Mouse (Mus musculus): Measurements from ENCODE around the gene Bcl6. TPM values are rescaled to one million over a fixed set of nuclear protein-coding genes. Genes with fewer than 3 reads are reported as not detected.

Bcl6 gene
- polyA plus RNA-seq, 1 experiment from 2014 or later = 1.5 TPM

DNA sequence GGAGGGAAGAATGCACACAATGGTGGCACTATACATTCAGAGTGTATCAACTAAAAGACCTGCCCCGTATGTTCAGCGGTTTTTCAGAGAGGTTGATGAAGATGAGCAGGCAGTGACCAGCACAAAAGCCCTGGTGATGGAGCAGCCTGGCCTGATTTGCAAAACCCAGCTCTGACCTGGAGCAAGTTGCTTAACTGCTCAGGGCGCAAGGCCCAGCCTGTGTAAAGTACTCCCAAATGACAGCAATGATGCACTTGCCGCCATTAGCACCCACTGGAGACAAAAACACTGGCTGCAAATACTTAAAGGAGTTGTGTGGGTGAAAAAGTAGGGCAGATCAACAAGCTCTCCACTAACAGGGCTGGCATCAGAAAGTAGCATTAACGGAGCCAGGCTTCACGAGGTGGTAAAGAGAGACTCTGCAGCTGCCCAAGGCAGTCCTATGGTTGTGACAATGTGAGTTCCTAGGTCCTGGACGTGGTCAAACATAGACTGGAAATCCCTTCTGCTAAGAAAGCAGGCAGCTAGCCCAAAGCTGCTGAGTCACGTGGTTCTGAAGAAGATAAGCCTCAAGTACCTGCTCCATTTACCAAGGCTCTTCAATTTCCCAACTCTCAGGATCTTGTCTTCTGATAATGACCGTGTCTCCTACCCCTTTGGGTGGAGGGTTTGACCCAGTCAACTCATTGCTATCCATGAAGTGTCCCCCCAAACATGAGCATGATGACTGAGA lies 14.9 kb downstream of the Bcl6 start:
- WGBS = 84% methylated on average over 9 of the region's 9 CpGs
- ATAC-seq (ENCODE audit: insufficient number of reproducible peaks, insufficient read depth, low FRiP score, low read depth) = no peak
- Histone ChIP-seq H3K27me3 (ENCODE audit: control insufficient read depth, insufficient read depth, low read length) (no peaks in the 10 kb centered on the region), H3K4me3 (ENCODE audit: low read depth, low read length) (no peak overlapping the region), H3K9ac (replicated peaks; ENCODE audit: low read depth, low read length) (no peak overlapping the region), H3K9me3 (ENCODE audit: control insufficient read depth, low read depth, low read length) (no peaks in the 10 kb centered on the region), H3K36me3 (ENCODE audit: control insufficient read depth, insufficient read depth, low read length) (0 out of 2 replicates have a peak, but pooled peaks cover 2% of the 10 kb centered on the region), H3K4me1 (ENCODE audit: control insufficient read depth, insufficient read depth, low read length) (no peaks in the 10 kb centered on the region), H3K4me2 (replicated peaks; ENCODE audit: low read depth, low read length) (no peak overlapping the region), H3K27ac (ENCODE audit: low read length) (no peak overlapping the region)

DNA sequence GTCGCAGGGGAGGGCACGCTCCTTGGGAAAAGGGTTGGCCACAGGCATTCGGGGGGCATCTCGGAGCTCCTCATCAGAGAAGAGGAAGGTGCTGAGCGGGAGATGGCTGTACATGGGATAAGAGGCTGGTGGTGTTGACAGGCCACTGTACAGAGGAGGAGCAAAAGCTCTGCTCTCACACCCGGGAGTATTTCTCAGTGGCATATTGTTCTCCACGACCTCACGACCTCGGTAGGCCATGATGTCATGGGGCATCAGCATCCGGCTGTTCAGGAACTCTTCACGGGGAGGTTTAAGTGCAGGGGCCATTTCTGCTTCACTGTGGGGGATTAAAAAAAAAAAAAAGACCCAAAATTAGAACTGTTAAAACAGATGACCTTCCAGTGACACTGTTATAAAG lies 15.8 kb downstream of the Bcl6 start:
- H3K4me1 ChIP-seq (ENCODE audit: control insufficient read depth, insufficient read depth, low read length) = no peaks in the 10 kb centered on the region
- H3K27ac ChIP-seq (ENCODE audit: low read length) = no peak overlapping the region
- H3K9me3 ChIP-seq (ENCODE audit: control insufficient read depth, low read depth, low read length) = no peaks in the 10 kb centered on the region
- H3K4me3 ChIP-seq (ENCODE audit: low read depth, low read length) = no peak overlapping the region
- WGBS = 83% methylated on average over 11 of the region's 11 CpGs
- peaks cover 6% of the 10 kb centered on the region; the same call in 1 of the 2 replicates for H3K36me3 ChIP-seq (ENCODE audit: control insufficient read depth, insufficient read depth, low read length)
- no peak overlapping the region for H3K4me2 ChIP-seq (replicated peaks; ENCODE audit: low read depth, low read length)
- H3K27me3 ChIP-seq (ENCODE audit: control insufficient read depth, insufficient read depth, low read length) = no peaks in the 10 kb centered on the region
- ATAC-seq (ENCODE audit: insufficient number of reproducible peaks, insufficient read depth, low FRiP score, low read depth) = no peak
- H3K9ac ChIP-seq (replicated peaks; ENCODE audit: low read depth, low read length) = no peak overlapping the region

DNA sequence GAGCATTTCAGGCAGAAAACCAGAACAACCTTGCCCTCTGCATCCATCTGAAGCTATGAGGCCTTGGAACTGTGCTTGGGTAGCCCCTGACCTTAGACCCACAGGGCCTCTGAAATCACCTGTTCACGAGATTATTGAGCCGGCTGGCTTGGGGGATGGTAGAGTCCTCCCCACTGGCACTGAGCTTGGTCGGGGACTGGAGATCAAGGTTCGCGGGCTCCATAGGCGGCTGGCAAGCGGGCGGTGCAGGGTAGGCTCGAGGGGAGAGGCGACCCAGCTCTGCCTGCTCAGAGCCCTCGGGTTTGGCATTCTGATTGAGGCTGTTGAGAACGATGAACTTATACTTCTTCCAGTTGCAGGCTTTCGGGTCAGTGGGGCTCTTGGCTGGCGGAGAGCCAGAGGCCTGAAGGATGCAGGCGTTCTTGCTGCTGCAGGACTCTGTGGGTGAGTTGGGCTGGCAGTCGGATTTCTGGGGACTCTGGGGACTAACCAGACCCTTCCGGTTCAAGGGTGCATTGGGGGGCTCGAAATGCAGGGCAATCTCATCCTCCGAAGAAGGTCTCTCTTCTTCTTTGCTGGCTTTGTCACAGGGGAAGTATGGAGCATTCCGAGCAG lies 16.4 kb downstream of the Bcl6 start:
- no peaks in the 10 kb centered on the region for H3K27me3 ChIP-seq (ENCODE audit: control insufficient read depth, insufficient read depth, low read length)
- H3K4me2 ChIP-seq (replicated peaks; ENCODE audit: low read depth, low read length) = no peak overlapping the region
- H3K4me1 ChIP-seq (ENCODE audit: control insufficient read depth, insufficient read depth, low read length) = no peaks in the 10 kb centered on the region
- WGBS = 72% methylated on average over 20 of the region's 20 CpGs
- H3K9me3 ChIP-seq (ENCODE audit: control insufficient read depth, low read depth, low read length) = no peaks in the 10 kb centered on the region
- H3K36me3 ChIP-seq (ENCODE audit: control insufficient read depth, insufficient read depth, low read length) = peaks cover 6% of the 10 kb centered on the region; the same call in 1 of the 2 replicates
- H3K27ac ChIP-seq (ENCODE audit: low read length) = no peak overlapping the region
- H3K4me3 ChIP-seq (ENCODE audit: low read depth, low read length) = no peak overlapping the region
- H3K9ac ChIP-seq (replicated peaks; ENCODE audit: low read depth, low read length) = no peak overlapping the region
- no peak for ATAC-seq (ENCODE audit: insufficient number of reproducible peaks, insufficient read depth, low FRiP score, low read depth)

DNA sequence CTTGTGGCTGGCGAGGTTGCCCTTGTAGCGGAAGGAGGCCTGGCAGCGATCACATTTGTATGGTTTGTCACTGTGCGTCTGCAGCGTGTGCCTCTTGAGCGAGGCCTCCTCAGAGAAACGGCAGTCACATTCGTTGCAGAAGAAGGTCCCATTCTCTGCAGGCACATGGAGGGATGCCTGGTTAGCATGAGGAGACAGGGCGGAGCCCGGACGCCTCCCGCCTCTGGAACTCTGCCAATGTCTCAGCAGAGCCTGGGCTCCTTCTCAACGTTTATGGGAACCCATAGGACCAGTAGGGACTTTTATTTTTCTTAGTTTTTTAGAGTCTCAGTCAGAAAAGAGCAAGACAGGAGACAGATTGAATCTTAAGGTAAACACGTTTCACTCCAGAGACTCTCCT lies 18.7 kb downstream of the Bcl6 start:
- WGBS = 62% methylated on average over 14 of the region's 14 CpGs
- ATAC-seq (ENCODE audit: insufficient number of reproducible peaks, insufficient read depth, low FRiP score, low read depth) = 0 out of 2 replicates have a peak, but pooled peaks have one; percentile 58
- no peak overlapping the region for H3K27ac ChIP-seq (ENCODE audit: low read length)

DNA sequence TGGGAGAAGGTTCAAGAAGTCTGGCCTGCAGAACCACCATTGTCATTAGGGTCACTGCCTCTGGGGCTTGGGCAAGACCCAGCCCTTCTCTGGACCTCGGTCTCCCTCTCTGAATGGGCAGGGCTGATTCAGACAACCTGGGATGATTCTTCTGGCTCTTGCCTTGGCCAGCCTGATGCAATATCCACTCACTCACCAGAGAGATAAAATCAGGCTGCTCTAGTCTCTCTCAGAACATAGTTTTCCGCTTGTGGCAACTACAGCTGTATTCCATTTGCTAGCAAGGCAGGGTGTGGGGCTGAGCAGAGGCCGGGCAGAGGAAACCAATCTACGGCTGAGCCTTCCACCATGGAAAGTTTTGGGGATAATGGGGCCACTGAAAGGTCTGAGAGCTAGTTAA lies 19.8 kb downstream of the Bcl6 start:
- Histone ChIP-seq H3K27me3 (ENCODE audit: control insufficient read depth, insufficient read depth, low read length) (no peaks in the 10 kb centered on the region), H3K4me2 (replicated peaks; ENCODE audit: low read depth, low read length) (no peak overlapping the region), H3K36me3 (ENCODE audit: control insufficient read depth, insufficient read depth, low read length) (peaks cover 3% of the 10 kb centered on the region; the same call in 1 of the 2 replicates), H3K4me1 (ENCODE audit: control insufficient read depth, insufficient read depth, low read length) (no peaks in the 10 kb centered on the region), H3K9ac (replicated peaks; ENCODE audit: low read depth, low read length) (no peak overlapping the region), H3K9me3 (ENCODE audit: control insufficient read depth, low read depth, low read length) (no peaks in the 10 kb centered on the region), H3K27ac (ENCODE audit: low read length) (no peak overlapping the region), H3K4me3 (ENCODE audit: low read depth, low read length) (no peak overlapping the region)
- no peak for ATAC-seq (ENCODE audit: insufficient number of reproducible peaks, insufficient read depth, low FRiP score, low read depth)
- 84% methylated on average over 4 of the region's 4 CpGs for WGBS

More for the DNA sequence above, 18.7 kb downstream of the Bcl6 start:
- Histone ChIP-seq H3K36me3 (ENCODE audit: control insufficient read depth, insufficient read depth, low read length) (peaks cover 6% of the 10 kb centered on the region; the same call in 1 of the 2 replicates), H3K4me3 (ENCODE audit: low read depth, low read length) (no peak overlapping the region), H3K9ac (replicated peaks; ENCODE audit: low read depth, low read length) (no peak overlapping the region), H3K27me3 (ENCODE audit: control insufficient read depth, insufficient read depth, low read length) (no peaks in the 10 kb centered on the region), H3K4me2 (replicated peaks; ENCODE audit: low read depth, low read length) (no peak overlapping the region), H3K4me1 (ENCODE audit: control insufficient read depth, insufficient read depth, low read length) (no peaks in the 10 kb centered on the region), H3K9me3 (ENCODE audit: control insufficient read depth, low read depth, low read length) (no peaks in the 10 kb centered on the region)

DNA sequence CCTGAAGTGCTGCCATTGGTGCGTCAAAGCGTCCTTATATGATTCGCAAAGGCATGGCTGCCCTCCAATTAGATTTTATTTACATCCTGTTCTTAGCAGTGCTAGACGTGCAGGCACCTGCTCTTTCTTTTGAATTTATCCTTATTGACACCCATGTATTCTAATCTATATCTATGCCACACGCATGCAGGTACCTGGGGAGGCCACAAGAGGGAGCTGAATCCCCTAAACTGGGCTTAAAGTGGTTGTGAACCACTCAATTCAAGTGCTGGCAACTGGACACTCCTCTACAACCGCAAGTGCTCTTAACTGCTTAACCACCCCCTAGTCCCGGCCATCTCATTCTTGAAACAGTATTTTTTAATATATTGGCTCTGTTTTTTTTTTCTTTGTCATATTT lies 21.4 kb downstream of the Bcl6 start:
- 82% methylated on average over 7 of the region's 7 CpGs for WGBS
- Histone ChIP-seq H3K4me1 (ENCODE audit: control insufficient read depth, insufficient read depth, low read length) (no peaks in the 10 kb centered on the region), H3K36me3 (ENCODE audit: control insufficient read depth, insufficient read depth, low read length) (peaks cover 3% of the 10 kb centered on the region; the same call in 1 of the 2 replicates), H3K9ac (replicated peaks; ENCODE audit: low read depth, low read length) (no peak overlapping the region), H3K27ac (ENCODE audit: low read length) (no peak overlapping the region), H3K27me3 (ENCODE audit: control insufficient read depth, insufficient read depth, low read length) (no peaks in the 10 kb centered on the region), H3K9me3 (ENCODE audit: control insufficient read depth, low read depth, low read length) (no peaks in the 10 kb centered on the region), H3K4me2 (replicated peaks; ENCODE audit: low read depth, low read length) (no peak overlapping the region), H3K4me3 (ENCODE audit: low read depth, low read length) (no peak overlapping the region)
- ATAC-seq (ENCODE audit: insufficient number of reproducible peaks, insufficient read depth, low FRiP score, low read depth) = no peak

DNA sequence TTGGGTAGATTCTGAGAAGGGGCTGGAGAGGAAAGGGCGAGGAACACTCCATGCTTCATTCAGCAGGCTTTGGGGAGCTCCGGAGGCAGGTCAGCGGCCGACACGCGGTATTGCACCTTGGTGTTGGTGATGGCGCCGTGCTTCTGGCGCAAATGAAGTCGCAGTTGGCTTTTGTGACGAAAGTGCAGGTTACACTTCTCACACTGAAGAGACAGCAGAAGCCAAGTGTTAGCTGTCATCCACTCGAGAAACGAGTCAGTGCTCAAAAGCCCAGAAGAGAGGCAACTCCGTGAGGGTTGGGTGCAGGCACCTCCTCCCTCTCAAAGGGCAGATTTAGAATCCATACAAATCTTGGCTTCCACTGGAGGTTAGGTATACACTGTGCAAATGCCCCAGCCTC lies 22.6 kb downstream of the Bcl6 start:
- 91% methylated on average over 14 of the region's 14 CpGs for WGBS
- H3K4me1 ChIP-seq (ENCODE audit: control insufficient read depth, insufficient read depth, low read length) = no peaks in the 10 kb centered on the region
- H3K4me2 ChIP-seq (replicated peaks; ENCODE audit: low read depth, low read length) = no peak overlapping the region
- no peak overlapping the region for H3K4me3 ChIP-seq (ENCODE audit: low read depth, low read length)
- H3K36me3 ChIP-seq (ENCODE audit: control insufficient read depth, insufficient read depth, low read length) = peaks cover 3% of the 10 kb centered on the region; the same call in 1 of the 2 replicates
- H3K27ac ChIP-seq (ENCODE audit: low read length) = no peak overlapping the region
- no peak overlapping the region for H3K9ac ChIP-seq (replicated peaks; ENCODE audit: low read depth, low read length)
- no peaks in the 10 kb centered on the region for H3K9me3 ChIP-seq (ENCODE audit: control insufficient read depth, low read depth, low read length)
- ATAC-seq (ENCODE audit: insufficient number of reproducible peaks, insufficient read depth, low FRiP score, low read depth) = no peak
- no peaks in the 10 kb centered on the region for H3K27me3 ChIP-seq (ENCODE audit: control insufficient read depth, insufficient read depth, low read length)

DNA sequence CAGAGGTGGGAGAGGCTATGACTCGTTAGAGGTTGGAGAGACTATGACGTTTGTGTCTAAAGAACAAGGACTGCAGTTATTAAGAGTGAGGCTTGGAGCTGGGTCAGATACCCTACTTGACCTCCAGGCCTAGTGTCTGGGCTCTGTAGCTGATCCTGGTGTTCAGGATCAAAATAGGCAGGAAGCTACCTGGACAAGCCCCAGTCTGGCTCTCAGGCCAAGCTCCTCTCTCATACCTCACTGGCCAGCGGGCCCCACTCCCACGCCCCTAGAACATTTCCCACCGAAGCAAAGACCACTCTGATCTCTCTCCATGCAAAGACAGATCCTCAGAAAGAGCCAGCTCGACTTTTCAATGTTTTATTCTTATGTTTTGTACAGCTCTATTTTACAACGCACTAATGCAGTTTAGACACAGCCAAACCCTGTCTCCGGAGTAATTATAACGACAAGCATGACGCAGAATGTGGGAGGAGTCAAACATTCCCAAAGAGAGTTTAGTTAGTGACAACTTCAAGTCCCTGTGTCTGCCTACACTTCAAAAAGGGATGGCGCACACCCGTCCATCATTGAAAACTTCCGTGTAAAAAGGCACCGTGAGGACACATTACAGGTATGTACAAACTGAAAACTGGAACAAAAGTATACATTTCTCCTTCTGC lies 23.8 kb downstream of the Bcl6 start:
- ATAC-seq (ENCODE audit: insufficient number of reproducible peaks, insufficient read depth, low FRiP score, low read depth) = no peak
- Histone ChIP-seq H3K27me3 (ENCODE audit: control insufficient read depth, insufficient read depth, low read length) (no peaks in the 10 kb centered on the region), H3K4me1 (ENCODE audit: control insufficient read depth, insufficient read depth, low read length) (no peaks in the 10 kb centered on the region), H3K27ac (ENCODE audit: low read length) (no peak overlapping the region), H3K9ac (replicated peaks; ENCODE audit: low read depth, low read length) (no peak overlapping the region), H3K9me3 (ENCODE audit: control insufficient read depth, low read depth, low read length) (no peaks in the 10 kb centered on the region), H3K36me3 (ENCODE audit: control insufficient read depth, insufficient read depth, low read length) (peaks cover 3% of the 10 kb centered on the region; the same call in 1 of the 2 replicates), H3K4me3 (ENCODE audit: low read depth, low read length) (no peak overlapping the region), H3K4me2 (replicated peaks; ENCODE audit: low read depth, low read length) (no peak overlapping the region)
- WGBS = 82% methylated on average over 14 of the region's 14 CpGs
